Mouse (Mus musculus) spleen, adult 2 months (tissue): Measurements from ENCODE around the gene Tspan14.

Source experiments
- CTCF ChIP-seq: fragments of 200-500 bp; IDR thresholded peaks from 2 replicates; pipeline ENCODE4 v1.5.1; 2011; ENCODE audit warnings: mild to moderate bottlenecking, inconsistent platforms; ENCODE audit not compliant: insufficient read depth, insufficient read length, insufficient replicate concordance; ENCODE audit errors: extremely low read depth
- POLR2A ChIP-seq: fragments of 200-500 bp; IDR thresholded peaks from 2 replicates; pipeline ENCODE4 v1.6.1; 2011; ENCODE audit warnings: low read depth, low read length, inconsistent platforms

- TF ChIP-seq CTCF, result no peak
- no peak for TF ChIP-seq POLR2A
Observed at GRCm38 (mm10) chr14:40938380-40938987, 28.1 kb downstream of the Tspan14 start.
